Mouse (Mus musculus) brain, embryonic 14.5 days (tissue): ENCODE measurements at regions not wholly inside any gene's neighbourhood (a gene's known extent, or its start where the extent isn't known, plus 50 kb on each side); places are given as distances from the start of the nearest gene placed in this dataset.

Experiments
- CTCF ChIP-seq: fragments of 200-500 bp; IDR thresholded peaks from 2 replicates; pipeline ENCODE4 v1.5.1; 2012; ENCODE audit warnings: inconsistent platforms, mild to moderate bottlenecking, moderate library complexity, borderline replicate concordance; ENCODE audit not compliant: insufficient read depth, insufficient read length; ENCODE audit errors: extremely low read depth
- POLR2A ChIP-seq: fragments of 200-500 bp; IDR thresholded peaks from 2 replicates; pipeline ENCODE4 v1.6.1; 2012; ENCODE audit warnings: mild to moderate bottlenecking, inconsistent platforms, borderline replicate concordance; ENCODE audit not compliant: poor library complexity, insufficient read depth, insufficient read length, severe bottlenecking; ENCODE audit errors: extremely low read depth

DNA sequence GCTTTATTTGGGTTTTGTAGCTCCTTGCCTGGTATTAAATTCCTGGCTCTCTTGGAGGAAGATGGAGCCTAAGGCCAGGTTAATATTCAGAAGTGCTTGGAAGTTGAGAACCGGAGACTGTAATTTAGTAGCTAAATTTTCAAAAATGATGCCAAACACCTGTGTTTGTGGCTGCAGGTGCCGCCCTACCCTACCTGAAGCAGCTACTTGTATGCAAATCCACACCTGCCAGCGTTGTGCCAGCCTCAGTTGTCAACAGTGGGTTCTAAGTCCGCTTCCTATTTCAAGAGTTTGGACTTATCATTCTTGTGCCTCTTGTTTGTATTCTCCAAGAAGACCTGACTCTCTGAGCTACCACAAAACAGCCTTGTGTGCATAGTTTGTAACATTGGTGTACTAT lies 92.7 kb upstream of the Pik3r1 start:
- TF ChIP-seq POLR2A (no peak), CTCF (no peak)
